Mouse (Mus musculus): ENCODE results near the gene Dnm1. TPM values are rescaled to one million over a fixed set of nuclear protein-coding genes. Genes with fewer than 3 reads are reported as not detected.
A peak's percentile ranks its signal among the peaks of the same experiment; 100 is the strongest.

The Dnm1 gene
- polyA plus RNA-seq, 1 experiment, result 44.0 TPM

- TF ChIP-seq CTCF (IDR thresholded peaks at IDR 0.05; ENCODE audit: insufficient read depth, low read length) (no peak), POLR2A (IDR thresholded peaks at IDR 0.05; ENCODE audit: borderline replicate concordance, extremely low read depth, low read depth, low read length) (no peak)
- WGBS, result 1% methylated on average over 40 of the region's 52 CpGs
- peak within 1 kb of the TSS; percentile 62 for H3K4me3 ChIP-seq (replicated peaks; ENCODE audit: extremely low read depth, low read depth, low read length)
- no peak for DNase-seq
- H3K4me1 ChIP-seq (ENCODE audit: control insufficient read depth, insufficient read depth, low read length), result peaks cover 2% of the 10 kb centered on the region; the same call in 1 of the 2 replicates
Measured at GRCm38 (mm10) chr2:32352151-32353006, 759 bp downstream of the Dnm1 start, which contains the start of gene Ciz1. Ciz1 (plus strand) TSS chr2:32352327.

- no peak for TF ChIP-seq POLR2A (IDR thresholded peaks at IDR 0.05; ENCODE audit: borderline replicate concordance, extremely low read depth, low read depth, low read length)
- TF ChIP-seq CTCF (IDR thresholded peaks at IDR 0.05; ENCODE audit: insufficient read depth, low read length), result no peak
- DNase-seq, result no peak
- peaks cover 2% of the 10 kb centered on the region; the same call in 1 of the 2 replicates for H3K4me1 ChIP-seq (ENCODE audit: control insufficient read depth, insufficient read depth, low read length)
- no peak overlapping the region for H3K4me3 ChIP-seq (replicated peaks; ENCODE audit: extremely low read depth, low read depth, low read length)
- 50% methylated on average over 9 of the region's 9 CpGs for WGBS
Measured at GRCm38 (mm10) chr2:32351471-32351961, 1.6 kb downstream of the Dnm1 start.

- no peak overlapping the region for H3K4me3 ChIP-seq (replicated peaks; ENCODE audit: extremely low read depth, low read depth, low read length)
- TF ChIP-seq CTCF (IDR thresholded peaks at IDR 0.05; ENCODE audit: insufficient read depth, low read length) (no peak), POLR2A (IDR thresholded peaks at IDR 0.05; ENCODE audit: borderline replicate concordance, extremely low read depth, low read depth, low read length) (no peak)
- H3K4me1 ChIP-seq (ENCODE audit: control insufficient read depth, insufficient read depth, low read length), result peaks cover 2% of the 10 kb centered on the region; the same call in 1 of the 2 replicates
- 48% methylated on average over 13 of the region's 13 CpGs for WGBS
- DNase-seq, result no peak
Measured at GRCm38 (mm10) chr2:32350471-32351051, 2.6 kb downstream of the Dnm1 start.

- no peak for TF ChIP-seq CTCF (IDR thresholded peaks at IDR 0.05; ENCODE audit: insufficient read depth, low read length)
- no peak for TF ChIP-seq POLR2A (IDR thresholded peaks at IDR 0.05; ENCODE audit: borderline replicate concordance, extremely low read depth, low read depth, low read length)
- no peak for DNase-seq
- Histone ChIP-seq H3K4me1 (ENCODE audit: control insufficient read depth, insufficient read depth, low read length) (peaks cover 2% of the 10 kb centered on the region; the same call in 1 of the 2 replicates), H3K4me3 (replicated peaks; ENCODE audit: extremely low read depth, low read depth, low read length) (no peak overlapping the region)
- WGBS, result 58% methylated on average over 8 of the region's 8 CpGs
Measured at GRCm38 (mm10) chr2:32349625-32350255, 3.4 kb downstream of the Dnm1 start.

GRCm38 (mm10) chr2:32348311-32348710 is 4.8 kb downstream of the Dnm1 start:
- WGBS, result 87% methylated on average over 11 of the region's 11 CpGs
- no peak for TF ChIP-seq POLR2A (IDR thresholded peaks at IDR 0.05; ENCODE audit: borderline replicate concordance, extremely low read depth, low read depth, low read length)
- TF ChIP-seq CTCF (IDR thresholded peaks at IDR 0.05; ENCODE audit: insufficient read depth, low read length), result no peak
- DNase-seq, result no peak
- H3K4me3 ChIP-seq (replicated peaks; ENCODE audit: extremely low read depth, low read depth, low read length), result no peak overlapping the region
- peaks cover 2% of the 10 kb centered on the region; the same call in 1 of the 2 replicates for H3K4me1 ChIP-seq (ENCODE audit: control insufficient read depth, insufficient read depth, low read length)

- no peak for DNase-seq
- no peak overlapping the region for H3K4me3 ChIP-seq (replicated peaks; ENCODE audit: extremely low read depth, low read depth, low read length)
- H3K4me1 ChIP-seq (ENCODE audit: control insufficient read depth, insufficient read depth, low read length), result peaks cover 2% of the 10 kb centered on the region; the same call in 1 of the 2 replicates
- 69% methylated on average over 6 of the region's 6 CpGs for WGBS
- TF ChIP-seq CTCF (IDR thresholded peaks at IDR 0.05; ENCODE audit: insufficient read depth, low read length) (no peak), POLR2A (IDR thresholded peaks at IDR 0.05; ENCODE audit: borderline replicate concordance, extremely low read depth, low read depth, low read length) (no peak)
Measured at GRCm38 (mm10) chr2:32347019-32347418, 6.1 kb downstream of the Dnm1 start.

GRCm38 (mm10) chr2:32344598-32345321 is 8.4 kb downstream of the Dnm1 start:
- no peak for DNase-seq
- WGBS, result 75% methylated on average over 14 of the region's 14 CpGs
- H3K4me1 ChIP-seq (ENCODE audit: control insufficient read depth, insufficient read depth, low read length), result no peaks in the 10 kb centered on the region
- no peak overlapping the region for H3K4me3 ChIP-seq (replicated peaks; ENCODE audit: extremely low read depth, low read depth, low read length)
- TF ChIP-seq CTCF (IDR thresholded peaks at IDR 0.05; ENCODE audit: insufficient read depth, low read length) (no peak), POLR2A (IDR thresholded peaks at IDR 0.05; ENCODE audit: borderline replicate concordance, extremely low read depth, low read depth, low read length) (no peak)

- Histone ChIP-seq H3K4me1 (ENCODE audit: control insufficient read depth, insufficient read depth, low read length) (no peaks in the 10 kb centered on the region), H3K4me3 (replicated peaks; ENCODE audit: extremely low read depth, low read depth, low read length) (no peak overlapping the region)
- DNase-seq, result no peak
- WGBS, result 77% methylated on average over 10 of the region's 10 CpGs
- TF ChIP-seq POLR2A (IDR thresholded peaks at IDR 0.05; ENCODE audit: borderline replicate concordance, extremely low read depth, low read depth, low read length) (no peak), CTCF (IDR thresholded peaks at IDR 0.05; ENCODE audit: insufficient read depth, low read length) (no peak)
Measured at GRCm38 (mm10) chr2:32344056-32344455, 9.1 kb downstream of the Dnm1 start.

GRCm38 (mm10) chr2:32343351-32343671 is 9.8 kb downstream of the Dnm1 start:
- no peak overlapping the region for H3K4me3 ChIP-seq (replicated peaks; ENCODE audit: extremely low read depth, low read depth, low read length)
- WGBS, result 92% methylated on average over 2 of the region's 2 CpGs
- no peak for TF ChIP-seq POLR2A (IDR thresholded peaks at IDR 0.05; ENCODE audit: borderline replicate concordance, extremely low read depth, low read depth, low read length)
- no peak for TF ChIP-seq CTCF (IDR thresholded peaks at IDR 0.05; ENCODE audit: insufficient read depth, low read length)
- no peak for DNase-seq
- H3K4me1 ChIP-seq (ENCODE audit: control insufficient read depth, insufficient read depth, low read length), result no peaks in the 10 kb centered on the region

Measured in lung, adult 2 months (tissue).